Mouse (Mus musculus) kidney, postnatal 14 days (tissue): ENCODE measurements around the gene Gm15737.
A peak's percentile ranks its signal among the peaks of the same experiment; 100 is the strongest.

Source experiments
- DNase-seq: peaks from one replicate; pipeline ENCODE4 v3.0.0; 2022; ENCODE audit warnings: mixed read lengths

Gene Gm15737

DNA sequence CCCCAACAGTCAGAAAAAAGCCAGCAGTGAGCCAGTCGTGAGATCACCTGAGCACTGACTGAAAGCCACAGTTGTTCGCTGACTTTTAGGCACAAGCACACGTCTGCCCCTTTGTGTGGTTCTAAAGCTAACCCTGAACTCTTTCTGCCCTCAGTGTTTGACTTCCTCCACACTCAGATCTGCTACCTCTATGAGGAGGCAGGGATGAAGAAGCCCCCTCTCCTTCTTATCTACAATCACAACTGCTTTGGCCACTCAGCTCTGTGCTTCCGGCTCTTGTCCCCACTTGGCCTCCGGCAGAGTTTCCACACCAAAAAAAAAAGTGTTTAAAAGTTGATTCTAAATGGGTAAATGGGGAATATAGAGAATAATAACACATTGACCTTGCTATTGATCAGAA, 7.0 kb downstream of the Gm15737 start:
- DNase-seq = no peak

DNA sequence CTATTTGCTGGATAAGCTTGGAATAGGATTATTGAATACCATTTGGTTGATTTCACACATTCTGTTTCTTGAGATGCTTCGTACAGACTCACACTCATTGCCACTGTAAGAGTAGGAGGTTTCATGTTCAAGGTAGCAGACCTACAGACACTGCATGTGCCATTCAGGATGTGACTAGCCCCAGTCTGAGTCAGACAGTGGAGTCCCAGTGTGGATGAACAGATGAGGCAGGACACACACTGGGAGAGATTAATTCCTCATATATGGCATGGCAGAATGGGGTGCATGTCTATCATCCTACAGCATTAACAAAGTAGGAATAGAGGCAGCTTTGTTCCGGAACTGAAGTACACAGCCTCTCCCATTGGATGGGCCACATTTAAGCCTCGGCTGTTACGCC, 8.1 kb downstream of the Gm15737 start:
- no peak for DNase-seq

DNA sequence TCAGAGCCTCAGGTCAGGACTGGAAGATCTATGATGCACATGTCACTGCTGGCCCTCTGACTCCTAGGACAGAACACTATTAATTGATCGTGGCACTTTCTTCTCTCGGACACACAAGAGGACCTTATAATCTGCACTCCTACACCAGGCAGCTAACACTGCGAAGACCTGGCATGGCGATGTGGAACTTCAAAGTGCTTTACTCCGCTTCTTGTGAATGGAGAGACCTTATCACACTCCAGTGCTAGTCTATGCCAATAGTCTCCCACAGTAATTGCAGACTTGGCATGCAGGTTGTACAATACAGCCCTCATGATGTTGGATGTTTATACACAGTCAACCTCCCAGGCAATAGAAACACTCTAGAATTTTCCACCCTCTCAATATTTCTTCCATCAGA, 9.6 kb downstream of the Gm15737 start:
- no peak for DNase-seq

DNA sequence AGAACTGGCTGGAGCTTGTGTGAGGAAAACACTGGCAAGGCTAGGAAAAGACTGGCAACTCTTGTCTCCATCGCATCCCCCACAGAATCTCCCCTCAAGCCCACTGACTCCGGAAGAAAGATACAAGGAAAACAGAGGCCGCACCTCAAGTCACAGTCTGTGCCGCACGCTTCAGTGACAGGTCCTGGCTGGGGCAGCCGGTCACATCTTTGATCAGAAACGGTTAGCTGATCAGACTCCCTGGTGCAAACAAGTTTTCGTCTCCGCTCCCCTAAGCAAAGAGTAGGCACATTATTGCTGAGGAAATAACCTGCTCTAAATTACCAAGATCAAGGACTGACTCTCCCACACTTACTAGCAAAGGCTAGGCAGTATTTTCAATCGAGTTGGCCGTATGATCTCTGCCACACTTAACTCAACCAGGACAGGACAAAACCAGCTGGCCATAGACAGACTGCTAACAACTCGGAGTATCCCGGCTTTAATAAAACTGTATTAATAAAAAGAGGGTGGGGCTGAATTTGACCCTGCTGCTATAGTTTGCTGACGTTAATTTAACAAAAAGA, 10.6 kb downstream of the Gm15737 start:
- DNase-seq = no peak

DNA sequence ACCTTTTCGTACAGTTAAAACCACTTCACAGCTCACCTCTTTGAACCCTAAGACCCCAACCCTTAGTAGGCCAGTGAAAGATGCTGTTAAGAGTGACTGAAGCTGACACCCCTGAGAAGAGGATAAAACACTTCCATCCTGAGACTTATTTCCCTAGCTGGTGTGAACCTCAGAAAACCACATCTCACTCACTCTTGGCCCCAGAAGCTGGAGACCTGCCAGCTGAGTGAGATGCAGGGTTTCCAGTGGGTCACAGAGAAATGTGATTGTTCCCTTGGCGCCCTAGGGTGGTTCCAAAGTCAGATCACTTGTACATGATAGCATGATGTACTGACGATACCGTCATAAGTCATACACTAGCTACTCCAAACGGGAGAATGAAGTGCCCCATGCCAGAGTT, 13.3 kb downstream of the Gm15737 start:
- DNase-seq = no peak

DNA sequence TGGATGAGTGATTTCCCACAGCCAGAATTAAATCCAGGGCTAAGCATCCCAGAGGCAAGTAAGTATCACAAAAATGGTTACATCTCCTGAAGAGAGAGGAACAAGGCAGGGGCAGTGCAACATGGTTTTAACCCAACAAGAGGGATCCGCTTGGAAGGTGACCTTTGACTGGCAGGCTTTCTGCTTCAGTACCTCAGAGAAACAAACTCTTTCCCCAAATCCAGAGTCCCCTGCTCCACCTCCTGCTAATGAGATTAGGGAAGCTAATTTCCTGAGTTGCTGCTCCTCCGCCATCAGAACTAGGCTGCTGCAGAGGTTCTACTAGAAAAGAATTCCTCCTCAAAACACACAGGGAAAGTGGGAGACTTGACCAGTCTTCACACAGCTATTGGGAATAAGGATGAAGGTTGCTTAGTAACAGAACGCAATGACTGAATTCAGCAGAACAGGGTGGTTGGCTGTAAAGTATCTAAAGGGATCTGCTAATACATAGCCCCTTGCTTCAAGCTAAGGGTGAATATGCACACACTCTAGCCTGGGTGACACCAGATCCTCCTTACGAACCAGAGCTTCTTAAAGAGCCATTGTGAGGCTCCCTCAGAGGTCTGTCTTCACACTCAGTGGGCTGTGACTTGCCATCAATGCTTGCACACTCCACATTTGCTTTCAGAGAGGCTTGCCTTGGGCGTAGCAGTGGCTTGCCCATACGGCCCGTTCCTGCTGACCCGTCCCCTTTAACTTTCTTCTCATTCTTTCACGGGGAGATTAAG, 14.2 kb downstream of the Gm15737 start:
- peak; percentile 33 for DNase-seq

DNA sequence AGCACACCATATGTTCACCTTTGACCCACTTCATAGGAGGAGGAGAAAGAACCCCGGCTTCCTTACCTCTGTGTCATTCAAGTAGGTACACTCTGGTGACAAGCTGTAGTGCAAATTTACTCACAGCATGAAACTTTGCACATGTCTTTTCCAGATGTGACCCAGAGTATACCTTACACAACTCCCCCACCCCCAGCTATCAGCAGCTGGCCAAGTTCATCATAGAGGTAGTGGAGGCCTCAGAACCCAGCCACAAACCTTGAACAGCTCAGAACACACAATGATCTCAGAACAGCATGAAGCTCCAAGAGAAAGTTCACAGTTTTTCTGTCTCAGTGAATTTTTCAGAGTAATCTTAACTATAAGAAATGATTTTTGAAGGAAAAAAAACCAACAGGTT, 22.4 kb downstream of the Gm15737 start:
- no peak for DNase-seq

DNA sequence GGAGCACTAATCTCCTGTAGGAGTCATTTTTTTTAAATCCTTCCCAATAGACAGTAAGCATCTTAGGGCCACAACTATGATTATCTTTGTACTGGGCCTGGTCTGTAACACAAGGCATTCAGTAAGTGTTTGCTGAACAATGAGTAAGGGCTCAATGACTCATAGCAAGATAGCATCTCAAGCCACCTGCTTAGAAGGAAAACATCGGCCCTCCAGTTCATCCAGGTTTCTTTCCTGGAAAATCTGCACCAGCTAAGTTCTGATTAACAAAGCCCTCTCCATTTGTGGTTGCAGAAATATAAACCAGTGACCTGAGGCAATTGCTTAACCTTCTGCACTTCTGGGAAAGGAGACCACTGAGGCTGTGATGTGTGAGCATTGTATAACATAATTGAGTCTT, 34.9 kb downstream of the Gm15737 start:
- DNase-seq = no peak

DNA sequence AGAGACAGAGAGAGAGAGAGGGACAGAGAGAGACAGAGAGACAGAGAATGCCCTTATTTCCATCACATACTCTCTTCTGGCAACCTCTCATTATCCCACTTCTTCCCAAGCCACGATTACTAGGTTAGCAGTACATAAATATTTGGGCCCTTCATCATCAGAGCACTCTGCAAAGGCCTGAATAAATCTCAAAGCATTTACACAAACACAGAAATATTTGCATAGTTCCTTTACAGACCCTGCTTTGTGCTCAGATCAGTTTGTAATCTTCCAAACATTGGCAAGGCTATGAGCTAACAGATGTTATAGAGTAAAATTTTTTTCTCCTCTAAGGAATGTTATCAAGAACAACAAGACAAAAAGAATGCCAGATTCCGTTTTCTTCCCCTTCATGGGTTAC, 35.3 kb downstream of the Gm15737 start:
- DNase-seq = no peak

DNA sequence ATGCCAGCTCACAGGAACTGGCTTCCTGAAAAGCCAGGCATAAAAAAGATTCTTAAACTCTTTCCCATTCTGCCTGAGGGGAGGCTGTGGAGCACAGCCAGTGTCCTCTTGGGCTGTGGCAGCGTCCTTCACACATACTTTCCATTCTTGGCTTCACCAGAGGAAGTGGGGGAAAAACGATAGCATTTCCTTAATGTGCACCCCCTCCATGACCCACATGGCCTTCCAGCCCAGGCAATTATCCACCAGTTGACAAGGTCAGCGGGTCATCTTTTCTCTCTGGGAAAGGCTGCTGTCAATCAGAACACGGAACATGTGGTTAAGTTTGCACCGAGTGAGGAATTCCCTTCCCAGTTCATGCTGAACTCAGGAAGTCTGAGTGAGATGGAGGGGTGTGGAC, 36.8 kb downstream of the Gm15737 start:
- peak; percentile 80 for DNase-seq

DNA sequence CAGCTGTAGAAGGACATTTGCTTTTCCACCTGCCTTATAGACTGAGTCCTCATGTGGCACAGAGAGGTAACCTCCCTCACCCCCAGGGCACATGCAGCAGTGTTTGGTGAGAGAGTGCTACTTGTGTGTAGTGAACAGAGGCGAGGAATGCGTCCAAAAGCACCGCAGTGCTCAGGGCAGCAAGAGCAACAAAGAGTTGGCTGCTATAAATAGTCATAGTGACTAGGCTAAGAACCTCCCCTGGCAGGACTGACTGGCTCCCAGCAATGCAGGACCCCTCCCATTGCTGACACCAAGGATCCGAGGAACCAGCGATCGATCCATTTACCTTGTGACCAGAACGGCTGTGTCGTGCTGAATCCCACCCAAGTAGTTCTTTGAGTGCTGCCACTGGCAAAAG, 40.2 kb downstream of the Gm15737 start:
- DNase-seq = peak; percentile 29

DNA sequence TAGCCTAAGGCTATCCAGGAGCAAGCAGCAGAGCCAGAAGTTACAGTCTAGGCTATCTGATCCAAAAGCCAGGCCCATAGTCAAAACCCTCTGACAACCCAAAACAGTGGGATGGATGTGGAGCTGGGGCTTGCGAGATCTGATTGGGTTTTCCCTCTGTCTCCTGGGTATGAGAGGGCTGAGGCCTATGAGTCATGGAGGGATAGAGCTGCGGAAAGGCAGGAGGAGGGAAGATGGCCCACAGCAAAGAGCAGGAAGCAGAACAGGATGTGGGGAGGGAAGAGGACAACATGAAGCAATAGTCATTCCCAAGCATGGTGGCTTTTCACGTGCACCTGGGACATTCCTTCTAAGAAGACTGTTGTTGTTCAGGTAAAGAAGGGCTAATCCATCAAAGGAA, 41.5 kb downstream of the Gm15737 start:
- DNase-seq = no peak

DNA sequence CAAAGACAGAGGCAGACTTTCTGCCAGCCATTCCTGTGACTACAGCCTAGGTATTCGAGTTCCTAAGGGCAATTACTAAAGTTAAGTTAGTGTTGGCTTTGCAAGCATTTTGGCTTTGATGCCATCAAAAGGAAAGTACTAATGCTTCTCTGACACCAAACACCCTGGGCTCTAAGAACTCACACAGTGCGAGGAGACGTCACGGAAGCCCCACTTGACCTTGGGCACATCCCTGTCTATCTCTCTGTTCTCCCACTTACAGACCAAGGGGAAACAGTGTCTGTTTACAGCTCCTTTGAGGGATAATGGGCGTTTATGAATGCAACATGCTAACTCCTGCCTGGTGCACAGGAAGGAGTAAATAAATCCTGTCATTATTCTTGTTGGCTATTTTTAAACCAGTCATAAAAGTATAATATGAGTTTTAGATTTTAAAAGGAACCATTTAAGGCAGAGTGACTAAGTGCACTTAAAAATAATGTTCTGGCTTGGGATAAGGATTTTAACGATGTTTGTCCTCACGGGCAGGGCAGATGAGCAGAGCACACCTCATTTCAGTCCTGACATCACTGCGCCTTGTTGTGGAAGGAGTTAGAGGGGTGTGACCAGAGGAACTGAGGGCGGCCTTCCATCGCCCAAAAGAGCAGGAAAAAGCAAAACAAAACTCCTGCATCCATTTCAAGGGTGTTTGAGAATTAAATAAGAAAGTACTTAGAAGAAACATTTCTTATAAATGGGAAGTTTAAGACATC, 52.0 kb downstream of the Gm15737 start:
- peak; percentile 57 for DNase-seq

DNA sequence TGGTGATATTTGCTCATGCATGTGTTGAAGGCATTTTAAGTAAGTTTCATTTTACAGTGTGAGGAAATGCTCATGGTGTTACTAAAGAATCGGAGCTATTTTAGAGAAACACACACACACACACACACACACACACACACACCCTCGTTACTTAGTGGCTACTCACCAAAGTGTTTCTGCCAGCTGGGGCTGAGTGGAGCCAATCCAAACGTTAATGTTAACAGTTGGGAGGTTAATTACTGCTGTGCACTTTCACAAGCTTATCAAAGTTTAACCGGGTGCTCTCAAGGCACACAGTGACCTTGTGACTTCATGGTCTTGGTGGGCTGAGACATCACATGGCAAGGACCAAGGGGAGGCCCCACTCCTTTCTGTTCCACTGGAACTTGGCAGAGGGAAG, 52.7 kb downstream of the Gm15737 start:
- peak; percentile 86 for DNase-seq

DNA sequence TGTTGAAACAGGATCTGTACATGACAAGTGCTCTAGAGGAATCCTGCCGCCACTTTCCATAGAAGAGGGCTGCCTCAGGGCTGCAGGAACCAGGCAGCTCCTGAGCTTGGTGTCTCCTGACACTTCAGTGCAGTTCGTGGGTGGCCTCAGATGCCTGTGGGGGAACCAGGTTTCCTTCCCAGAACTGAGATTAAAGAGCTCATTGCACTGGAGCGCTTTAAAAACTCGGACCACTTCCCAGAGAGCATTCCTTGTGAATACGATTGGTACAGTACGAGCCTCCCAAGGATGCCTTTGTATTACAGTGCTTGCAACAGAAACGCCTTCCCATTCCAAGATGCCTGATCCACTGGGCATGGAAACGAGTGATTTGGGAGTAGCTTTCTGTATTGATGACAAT, 55.4 kb downstream of the Gm15737 start:
- no peak for DNase-seq

DNA sequence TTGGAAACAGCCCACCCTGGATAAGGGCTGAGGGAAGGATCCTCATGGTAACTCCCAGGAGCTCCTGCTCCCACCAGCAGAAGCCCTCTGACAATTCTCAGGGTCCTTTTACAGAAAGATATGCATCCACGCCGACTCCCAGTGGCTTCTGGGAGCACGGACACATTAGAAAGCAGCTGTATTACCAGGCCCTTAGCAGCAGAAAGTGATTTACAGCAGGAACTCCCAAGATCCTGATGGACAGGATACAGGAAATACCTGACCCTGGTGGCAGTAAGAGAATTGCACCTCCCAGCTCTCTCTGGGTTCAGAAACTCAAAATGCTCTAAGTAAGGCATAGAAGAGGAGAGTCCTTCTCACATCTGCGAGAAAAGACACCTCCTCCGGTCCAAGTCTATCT, 59.1 kb downstream of the Gm15737 start:
- no peak for DNase-seq
